Mouse (Mus musculus) heart, adult 2 months (tissue): Measurements from ENCODE around the gene Szrd1.

ENCODE experiments used
- CTCF ChIP-seq: fragments of 200-600 bp; IDR thresholded peaks from 2 replicates; pipeline ENCODE4 v1.8.1; 2022; ENCODE audit warnings: antibody characterized with exemption, mild to moderate bottlenecking, moderate library complexity
- EP300 ChIP-seq: fragments of 200-500 bp; IDR thresholded peaks from 2 replicates; pipeline ENCODE4 v1.6.1; 2011; ENCODE audit warnings: low read depth, low read length, control low read depth; ENCODE audit not compliant: insufficient read depth
- POLR2A ChIP-seq: fragments of 200-500 bp; IDR thresholded peaks from 2 replicates; pipeline ENCODE4 v1.6.1; 2011; ENCODE audit warnings: mild to moderate bottlenecking, low read depth, low read length, control low read depth; ENCODE audit not compliant: insufficient read depth

DNA sequence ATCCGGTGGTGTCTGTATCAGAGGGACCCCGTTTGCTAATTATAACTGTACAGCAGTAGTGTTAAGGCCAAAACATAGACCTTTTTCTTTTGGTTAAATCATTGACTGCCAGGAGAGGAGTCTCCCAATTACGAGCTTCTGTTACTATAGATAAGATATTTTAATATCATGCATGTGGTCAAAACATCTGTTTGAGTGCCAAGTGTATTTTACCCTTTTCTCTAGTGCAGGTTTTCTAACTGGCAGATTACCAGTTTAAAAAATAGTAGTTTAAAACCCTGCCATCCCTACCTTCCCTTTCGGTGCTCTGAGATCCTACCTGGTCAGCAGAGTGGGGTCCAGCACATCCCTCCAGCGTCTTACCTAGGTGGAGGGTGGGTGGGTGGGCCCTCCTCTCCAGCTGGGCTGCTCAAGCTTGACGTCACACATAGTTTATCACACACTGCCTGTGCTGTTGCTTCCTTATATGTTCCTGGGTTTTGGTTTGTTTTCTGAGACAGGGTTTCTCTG lies 22.2 kb upstream of the Szrd1 start:
- TF ChIP-seq EP300, result no peak
- TF ChIP-seq CTCF, result no peak
- TF ChIP-seq POLR2A, result no peak
